12 mouse cellular contexts compared by ENCODE assay signal in genomic region chr2:22811466-22811865, GRCm38 (mm10). TPM values are rescaled to one million over a fixed set of nuclear protein-coding genes. Genes with fewer than 3 reads are reported as not detected.
DNase-seq lines count a peak whose midpoint lies in the region; ATAC-seq and TF ChIP-seq lines count a peak whose summit lies in the region.
"Had no signal": no experiment of that assay in that cellular context is flagged by ENCODE, and none has a peak within 500 bp of the region (broad histone marks: within the 10 kb centered on the region; RNA-seq: fewer than 3 reads in every experiment).

No protein-coding gene starts in this region.

- no peak overlapping the region for H3K27ac ChIP-seq in lung, postnatal 0 days (ENCODE audit: low read length)
- H3K27ac ChIP-seq in bone marrow, adult 2 months (ENCODE audit: control insufficient read depth, insufficient read depth, low read depth, low read length, poor library complexity), result peak overlapping the region; percentile 59; the same call in 1 of the 2 replicates
- H3K27ac ChIP-seq in macrophage, result peak overlapping the region; percentile 73
- H3K27ac ChIP-seq: embryonic facial prominence, embryonic 12.5 days had no signal

- no peaks in the 10 kb centered on the region for H3K4me1 ChIP-seq in lung, postnatal 0 days (ENCODE audit: insufficient read depth, low read depth, low read length)
- peaks cover 4% of the 10 kb centered on the region for H3K4me1 ChIP-seq in bone marrow, adult 2 months (ENCODE audit: control insufficient read depth, insufficient read depth, low read length)
- H3K4me1 ChIP-seq: embryonic facial prominence, embryonic 12.5 days had no signal

- no peak for TF ChIP-seq CTCF in lung, postnatal 0 days (IDR thresholded peaks at IDR 0.05)
- TF ChIP-seq CTCF in bone marrow, adult 2 months (IDR thresholded peaks at IDR 0.05; ENCODE audit: control insufficient read depth, insufficient read depth, low read length), result no peak

- ATAC-seq in lung, postnatal 0 days, result peak; percentile 41; the same call in 1 of the 2 replicates
- ATAC-seq: hindbrain, embryonic 16.5 days had no signal

- no peak overlapping the region for H3K9ac ChIP-seq in lung, postnatal 0 days (replicated peaks; ENCODE audit: low read depth)
- H3K9ac ChIP-seq: embryonic facial prominence, embryonic 12.5 days; lung, embryonic 14.5 days had no signal

- intact Hi-C loops in heart, postnatal 14 days (cut with DNase I), result no loop called here

- peak; percentile 30 for DNase-seq in lung, postnatal 0 days (ENCODE audit: low spot score)
- DNase-seq in lung, adult 18-20 months, result no peak
- DNase-seq in yolk sac, embryonic 10.5 days (ENCODE audit: low spot score), result no peak
- no peak for DNase-seq in heart, postnatal 14 days
- no peak for DNase-seq in ovary, postnatal 14 days (ENCODE audit: low spot score)
- DNase-seq: cerebellum, adult 9-11 months; kidney, adult 9 months; lung, embryonic 14.5 days had no signal

- no peak for TF ChIP-seq EP300 in lung, postnatal 0 days (IDR thresholded peaks at IDR 0.05)

- H3K27me3 ChIP-seq in lung, postnatal 0 days (replicated peaks; ENCODE audit: insufficient read depth, low read length), result no peaks in the 10 kb centered on the region
- H3K27me3 ChIP-seq: embryonic facial prominence, embryonic 12.5 days had no signal

- peaks cover 98% of the 10 kb centered on the region for H3K79me2 ChIP-seq in macrophage (ENCODE audit: inconsistent target)

- 76% methylated on average over 8 of the region's 8 CpGs for WGBS in lung, postnatal 0 days
- 46% methylated on average over 8 of the region's 8 CpGs for WGBS in bone marrow, adult 2 months
- 23% methylated on average over 8 of the region's 8 CpGs for WGBS in macrophage (ENCODE audit: missing documents)

- H3K36me3 ChIP-seq in lung, postnatal 0 days (ENCODE audit: insufficient read depth, low read length), result no peaks in the 10 kb centered on the region
- no peaks in the 10 kb centered on the region for H3K36me3 ChIP-seq in macrophage (ENCODE audit: inconsistent target)
- H3K36me3 ChIP-seq: embryonic facial prominence, embryonic 12.5 days had no signal

- H3K4me3 ChIP-seq in lung, postnatal 0 days (ENCODE audit: low read depth, low read length), result no peak overlapping the region
- H3K4me3 ChIP-seq in bone marrow, adult 2 months (replicated peaks; ENCODE audit: control insufficient read depth, low read depth, low read length), result no peak overlapping the region
- no peak overlapping the region for H3K4me3 ChIP-seq in macrophage (ENCODE audit: inconsistent target)
- H3K4me3 ChIP-seq: embryonic facial prominence, embryonic 12.5 days had no signal

- TF ChIP-seq POLR2A in bone marrow, adult 2 months (IDR thresholded peaks at IDR 0.05; ENCODE audit: borderline replicate concordance, control insufficient read depth, low read depth, low read length), result no peak

- no peak overlapping the region for H3K4me2 ChIP-seq in lung, postnatal 0 days (replicated peaks; ENCODE audit: low read depth, low read length)
- H3K4me2 ChIP-seq: embryonic facial prominence, embryonic 12.5 days; lung, embryonic 14.5 days had no signal

- H3K9me3 ChIP-seq in lung, postnatal 0 days (ENCODE audit: low read length), result no peaks in the 10 kb centered on the region
- H3K9me3 ChIP-seq: embryonic facial prominence, embryonic 12.5 days had no signal

RNA-seq across cellular contexts. Expression of gene Apbb1ip, which starts 37.6 kb away (rescaled TPM):
- 5.3 and 5.5 TPM in 2 replicates for polyA plus RNA-seq in lung, postnatal 0 days (2015; fragmentation: Nextera tagmentation; extraction: Ambion mirVana)
- polyA plus RNA-seq in bone marrow, adult 2 months (2011; ENCODE audit: insufficient read depth, insufficient read length, low replicate concordance, missing spikeins), result 25.0 and 45.8 TPM in 2 replicates
- 100 to 1,000 TPM; 222 to 530 (median 259) TPM for total RNA-seq in macrophage (2018; cell fraction: chromatin; rRNA removed)
- total RNA-seq in macrophage (2018; cell fraction: cytosol; rRNA removed), result 100 to 1,000 TPM; 125 to 227 (median 154) TPM
- 100 to 1,000 TPM; 128 to 303 (median 191) TPM for total RNA-seq in macrophage (2018; cell fraction: nucleus; rRNA removed)
- polyA plus RNA-seq in macrophage (2018), result 99.7 to 351 TPM (median 202 TPM) in 3 replicates
- total RNA-seq in heart, postnatal 14 days (2021), result 1 to 10 TPM; 3.3 to 4.5 TPM
